Mouse (Mus musculus) kidney, postnatal 0 days (tissue): ENCODE results near the gene Tex46. TPM values are rescaled to one million over a fixed set of nuclear protein-coding genes. Genes with fewer than 3 reads are reported as not detected.
A peak's percentile ranks its signal among the peaks of the same experiment; 100 is the strongest.

ENCODE experiments used
- ATAC-seq: fragments of 200-750 bp; cut with Nextera tagmentation; replicated peaks from 2 replicates; pipeline ENCODE4 v1.8.0; 2017; ENCODE audit warnings: low read depth, moderate number of reproducible peaks, moderate TSS enrichment, moderate library complexity; ENCODE audit not compliant: low FRiP score
- DNase-seq: peaks from one replicate; pipeline ENCODE4 v3.0.0-alpha.2; 2016; ENCODE audit warnings: low spot score
- H3K27ac ChIP-seq: fragments of 300-500 bp; sonication (generic); 2 replicates; pipeline ENCODE4 v1.5.1; 2014; ENCODE audit warnings: mild to moderate bottlenecking
- H3K27me3 ChIP-seq: fragments of 300-500 bp; sonication (generic); 2 replicates; pipeline ENCODE4 v1.6.1; 2014; ENCODE audit warnings: low read length, mixed read lengths; ENCODE audit not compliant: insufficient read depth
- H3K36me3 ChIP-seq: fragments of 300-500 bp; sonication (generic); 2 replicates; pipeline ENCODE4 v1.6.1; 2014; ENCODE audit warnings: low read length, mixed read lengths; ENCODE audit not compliant: insufficient read depth
- H3K4me1 ChIP-seq: fragments of 300-500 bp; sonication (generic); replicated peaks from 2 replicates; pipeline ENCODE4 v1.6.1; 2014; ENCODE audit warnings: antibody characterized with exemption, low read length, mixed read lengths; ENCODE audit not compliant: insufficient read depth
- H3K4me2 ChIP-seq: fragments of 300-500 bp; sonication (generic); 2 replicates; pipeline ENCODE4 v1.6.1; 2014; ENCODE audit warnings: mild to moderate bottlenecking, low read length, moderate library complexity, mixed read lengths
- H3K4me3 ChIP-seq: fragments of 300-500 bp; sonication (generic); replicated peaks from 2 replicates; pipeline ENCODE4 v1.5.1; 2014; ENCODE audit warnings: low read depth, low read length
- H3K9ac ChIP-seq: fragments of 300-500 bp; sonication (generic); 2 replicates; pipeline ENCODE4 v1.6.1; 2014; ENCODE audit warnings: low read depth, low read length
- H3K9me3 ChIP-seq: fragments of 300-500 bp; sonication (generic); replicated peaks from 2 replicates; pipeline ENCODE4 v1.6.1; 2016; ENCODE audit warnings: low read length, inconsistent platforms, mixed read lengths
- CTCF ChIP-seq: IDR thresholded peaks from 2 replicates; pipeline ENCODE4 v1.5.1; 2016; ENCODE audit warnings: antibody characterized with exemption, low read depth, mild to moderate bottlenecking, moderate library complexity
- WGBS: fragments of 180-500 bp; shearing (Covaris S2); extraction: QIAGEN DNeasy Blood & Tissue Kit; methylation state at CpG from one replicate; pipeline ENCODE4 v1.1.7; 2014; 5-methylcytosine and 5-hydroxymethylcytosine counted together
- polyA plus RNA-seq: library from polyadenylated mRNA; unstranded; fragments of >200 nt; fragmentation: Nextera tagmentation; extraction: Ambion mirVana; gene quantifications from 2 replicates; pipeline ENCODE4 v1.2.1, GENCODE M21; 2015

Gene Tex46
- not detected in 2 replicates for polyA plus RNA-seq

DNA sequence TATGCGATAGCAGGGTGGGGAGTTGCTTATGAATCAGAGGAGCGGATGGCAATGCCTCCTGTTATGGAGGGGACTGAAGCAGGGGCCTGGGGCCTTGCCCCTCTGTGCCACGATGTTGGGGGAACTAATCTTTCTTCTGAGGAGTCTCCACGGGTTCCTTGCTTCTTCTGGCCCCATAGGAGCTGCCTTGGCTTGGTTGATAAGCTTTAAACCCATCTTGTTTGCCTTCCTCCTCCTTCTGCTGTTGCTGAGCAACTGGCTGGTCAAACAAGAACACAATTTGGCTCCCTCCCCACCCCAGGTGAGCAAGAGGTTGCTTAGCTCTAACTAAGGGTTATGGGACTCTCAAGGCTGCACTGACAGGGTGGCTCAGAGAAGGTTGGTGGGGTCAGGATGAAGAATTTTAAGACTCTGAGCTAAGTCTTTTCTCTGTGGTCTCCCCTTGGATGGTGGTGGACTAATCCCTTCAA is at the start of gene Tex46:
Gene Tex46 (plus strand): TSS at position 51 of the 470 bp plus-strand sequence.
- TF ChIP-seq CTCF: no peak
- 73% methylated on average over 4 of the region's 4 CpGs for WGBS
- Histone ChIP-seq H3K9ac (no peak within 1 kb of the TSS), H3K4me2 (no peak within 1 kb of the TSS), H3K9me3 (no peaks in the 10 kb centered on the region), H3K27ac (no peak within 1 kb of the TSS), H3K27me3 (no peaks in the 10 kb centered on the region), H3K36me3 (no peaks in the 10 kb centered on the region), H3K4me1 (no peaks in the 10 kb centered on the region), H3K4me3 (no peak within 1 kb of the TSS)
- DNase-seq (no peak), ATAC-seq (no peak)

DNA sequence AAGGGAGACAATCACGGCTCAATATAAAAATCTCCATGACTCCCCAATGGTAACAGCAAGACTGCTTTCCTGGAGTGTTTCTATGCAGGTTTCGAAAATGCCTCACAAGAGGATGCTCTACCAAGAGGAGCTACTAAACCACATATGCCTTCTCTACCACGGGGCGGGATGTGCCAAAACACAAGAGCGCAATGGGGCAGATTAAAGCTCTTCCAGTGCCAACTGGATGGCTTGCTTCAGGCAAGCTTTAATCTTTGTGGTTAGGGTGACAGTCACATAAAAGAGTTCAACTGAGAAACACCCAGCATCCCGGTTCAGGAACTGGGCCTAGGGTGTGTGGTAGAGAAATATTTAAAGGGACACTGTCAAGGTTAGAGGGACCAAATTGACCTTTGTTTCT is 47.5 kb upstream of the Tex46 start:
- no peak for ATAC-seq
- TF ChIP-seq CTCF: no peak
- DNase-seq: no peak
- Histone ChIP-seq H3K36me3 (peaks cover 33% of the 10 kb centered on the region), H3K9ac (no peak overlapping the region), H3K27me3 (no peaks in the 10 kb centered on the region), H3K27ac (no peak overlapping the region), H3K4me3 (no peak overlapping the region), H3K4me1 (no peaks in the 10 kb centered on the region), H3K9me3 (no peaks in the 10 kb centered on the region), H3K4me2 (no peak overlapping the region)
- 81% methylated on average over 6 of the region's 6 CpGs for WGBS

DNA sequence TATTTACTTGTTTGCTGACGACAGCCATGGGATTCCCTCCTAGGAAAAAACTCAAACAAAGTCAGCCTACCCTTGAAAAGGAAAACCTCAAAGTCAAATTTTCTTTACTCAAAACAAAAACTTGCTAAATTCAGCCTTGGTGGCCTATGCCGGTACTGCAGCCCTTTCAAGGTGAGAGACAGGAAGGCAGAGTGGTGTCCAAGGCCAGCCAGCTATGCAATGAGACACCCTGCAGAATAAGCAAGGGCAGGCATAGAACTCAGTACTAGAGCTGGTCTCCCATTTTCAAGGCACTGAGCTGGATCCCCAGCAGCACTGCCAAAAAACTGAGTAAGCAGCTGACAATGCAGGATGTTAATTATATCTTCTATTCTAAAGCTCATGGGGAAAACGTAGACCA is 41.6 kb upstream of the Tex46 start:
- Histone ChIP-seq H3K9me3 (no peaks in the 10 kb centered on the region), H3K4me1 (no peaks in the 10 kb centered on the region), H3K27me3 (no peaks in the 10 kb centered on the region), H3K27ac (no peak overlapping the region), H3K4me3 (no peak overlapping the region), H3K36me3 (peaks cover 34% of the 10 kb centered on the region), H3K9ac (no peak overlapping the region), H3K4me2 (no peak overlapping the region)
- 73% methylated on average over 3 of the region's 3 CpGs for WGBS
- peak; percentile 51; the same call in 1 of the 2 replicates for TF ChIP-seq CTCF
- DNase-seq: peak; percentile 28
- no peak for ATAC-seq

DNA sequence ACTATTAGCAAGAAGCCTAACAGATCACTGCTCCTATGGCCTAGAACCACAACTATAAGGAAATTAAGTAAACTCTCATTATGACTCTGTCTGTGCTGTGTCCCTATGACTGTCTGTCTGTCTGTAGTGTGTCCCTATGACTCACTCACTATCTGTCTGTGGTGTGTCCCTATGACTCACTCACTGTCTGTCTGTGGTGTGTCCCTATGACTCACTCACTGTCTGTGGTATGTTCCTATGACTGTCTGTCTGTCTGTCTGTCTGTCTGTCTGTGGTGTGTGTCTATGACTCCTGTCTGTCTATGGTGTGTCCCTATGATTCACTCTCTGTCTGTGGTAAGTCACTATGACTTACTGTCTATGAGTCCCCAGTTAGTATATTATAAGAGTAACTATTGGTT is 40.2 kb upstream of the Tex46 start:
- Histone ChIP-seq H3K9ac (no peak overlapping the region), H3K4me3 (no peak overlapping the region), H3K27ac (no peak overlapping the region), H3K9me3 (no peaks in the 10 kb centered on the region), H3K27me3 (no peaks in the 10 kb centered on the region), H3K36me3 (peaks cover 35% of the 10 kb centered on the region), H3K4me1 (no peaks in the 10 kb centered on the region), H3K4me2 (no peak overlapping the region)
- DNase-seq (no peak), ATAC-seq (no peak)
- TF ChIP-seq CTCF: no peak

DNA sequence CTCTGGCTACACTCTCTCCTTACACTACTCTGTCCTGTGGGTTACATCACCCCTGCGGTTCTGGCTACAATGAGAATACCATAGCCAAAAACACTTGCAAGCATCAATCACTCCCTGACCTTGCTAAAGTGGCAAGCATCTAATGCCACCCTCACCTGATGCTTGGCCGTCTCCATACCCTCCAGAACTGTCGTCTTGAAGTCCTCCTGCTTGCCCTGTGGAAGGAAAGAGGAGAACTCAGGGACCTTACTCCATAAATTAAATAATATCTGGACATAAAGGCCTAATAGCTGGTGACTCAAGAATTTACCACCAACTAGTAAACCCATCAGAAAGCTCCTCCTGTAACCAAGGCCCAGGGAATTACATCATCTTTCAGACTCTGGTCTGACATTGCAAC is 28.4 kb upstream of the Tex46 start:
- Histone ChIP-seq H3K27me3 (no peaks in the 10 kb centered on the region), H3K4me3 (no peak overlapping the region), H3K4me2 (no peak overlapping the region), H3K9me3 (no peaks in the 10 kb centered on the region), H3K4me1 (peaks cover 3% of the 10 kb centered on the region; the same call in 1 of the 2 replicates), H3K9ac (no peak overlapping the region), H3K36me3 (no peaks in the 10 kb centered on the region), H3K27ac (no peak overlapping the region)
- 60% methylated on average over 3 of the region's 3 CpGs for WGBS
- DNase-seq: no peak
- ATAC-seq: no peak
- TF ChIP-seq CTCF: no peak

DNA sequence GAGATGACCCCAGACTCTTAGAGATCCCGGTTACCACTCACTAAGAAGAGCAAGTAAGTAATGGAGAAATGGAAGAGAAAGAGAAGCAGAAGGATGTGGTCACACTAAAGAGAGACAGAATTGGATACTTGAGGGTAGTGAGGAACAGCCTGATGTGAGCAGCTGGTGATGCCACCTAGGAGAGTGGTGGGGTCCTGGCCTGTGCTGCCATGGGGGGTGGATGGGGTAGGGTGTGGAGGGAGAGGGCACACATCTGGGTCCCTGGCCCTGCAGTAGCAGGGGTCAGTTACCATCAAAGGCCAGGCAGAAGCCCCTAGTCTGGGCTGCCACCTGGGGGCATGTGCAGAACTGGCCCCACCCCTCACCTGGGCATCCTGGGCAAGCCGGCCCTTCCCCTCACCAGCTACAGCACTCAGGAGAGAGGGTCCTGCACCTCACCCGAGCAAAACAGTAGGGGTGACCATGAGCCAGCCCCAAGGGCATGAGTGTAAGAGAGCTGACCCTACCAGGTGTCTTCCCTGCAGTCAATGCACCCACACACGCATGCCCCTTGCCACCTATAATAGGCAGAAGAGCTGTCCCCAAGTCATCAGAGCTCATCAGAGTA is 22.9 kb upstream of the Tex46 start:
- no peaks in the 10 kb centered on the region for H3K9me3 ChIP-seq
- ATAC-seq (no peak), DNase-seq (no peak)
- peaks cover 3% of the 10 kb centered on the region; the same call in 1 of the 2 replicates for H3K4me1 ChIP-seq
- no peak overlapping the region for H3K4me3 ChIP-seq
- no peaks in the 10 kb centered on the region for H3K36me3 ChIP-seq
- TF ChIP-seq CTCF: no peak
- H3K27ac ChIP-seq: no peak overlapping the region
- no peak overlapping the region for H3K9ac ChIP-seq
- H3K27me3 ChIP-seq: no peaks in the 10 kb centered on the region
- WGBS: 75% methylated on average over 4 of the region's 4 CpGs
- no peak overlapping the region for H3K4me2 ChIP-seq

DNA sequence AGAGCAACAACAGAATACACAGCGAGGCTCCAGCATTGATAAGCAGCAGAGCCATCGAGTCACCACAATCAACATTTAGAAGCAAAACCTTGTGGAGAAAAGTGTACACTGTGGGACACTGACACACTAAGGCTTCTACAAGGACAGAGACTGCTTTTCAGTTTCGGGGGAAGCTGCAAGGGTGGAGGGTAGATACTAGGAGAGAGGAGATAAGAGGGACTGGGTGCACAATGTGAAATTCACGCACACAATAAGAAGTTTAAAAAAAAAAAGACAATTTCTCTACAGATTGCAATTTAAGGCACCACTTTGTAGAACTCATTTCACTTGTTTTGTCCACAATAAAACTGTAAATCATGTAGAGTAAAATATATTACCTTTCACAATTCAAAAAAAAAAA is 22.2 kb upstream of the Tex46 start:
- Histone ChIP-seq H3K4me3 (no peak overlapping the region), H3K9ac (no peak overlapping the region), H3K27ac (no peak overlapping the region), H3K9me3 (no peaks in the 10 kb centered on the region), H3K4me1 (peaks cover 3% of the 10 kb centered on the region), H3K4me2 (no peak overlapping the region), H3K27me3 (no peaks in the 10 kb centered on the region), H3K36me3 (no peaks in the 10 kb centered on the region)
- 87% methylated on average over 4 of the region's 4 CpGs for WGBS
- no peak for DNase-seq
- no peak for ATAC-seq
- no peak for TF ChIP-seq CTCF
